9 mouse cellular contexts compared by ENCODE assay signal in genomic region chr5:24597221-24597728, GRCm38 (mm10). TPM values are rescaled to one million over a fixed set of nuclear protein-coding genes. Genes with fewer than 3 reads are reported as not detected.
DNase-seq lines count a peak whose midpoint lies in the region; ATAC-seq and TF ChIP-seq lines count a peak whose summit lies in the region.
"Had no signal": no experiment of that assay in that cellular context is flagged by ENCODE, and none has a peak within 500 bp of the region (broad histone marks: within the 10 kb centered on the region; RNA-seq: fewer than 3 reads in every experiment).

No protein-coding gene starts in this region.

- TF ChIP-seq POLR2A in lung, adult 2 months (IDR thresholded peaks at IDR 0.05; ENCODE audit: borderline replicate concordance, extremely low read depth, low read depth, low read length), result no peak

- TF ChIP-seq CTCF in E14TG2a.4 (conservative IDR thresholded peaks at IDR 0.05; ENCODE audit: low read length), result peak; percentile 79
- peak; percentile 17; the same call in 1 of the 2 replicates for TF ChIP-seq CTCF in lung, adult 2 months (IDR thresholded peaks at IDR 0.05; ENCODE audit: insufficient read depth, low read length)

- WGBS in embryonic facial prominence, embryonic 11.5 days, result 60% methylated on average over 2 of the region's 2 CpGs
- whole genome bisulfite sequencing in kidney, embryonic 15.5 days, result 57% methylated on average over 2 of the region's 2 CpGs
- WGBS in lung, adult 2 months, result 34% methylated on average over 2 of the region's 2 CpGs
- WGBS in neural tube, embryonic 14.5 days, result 32% methylated on average over 2 of the region's 2 CpGs

- H3K4me1 ChIP-seq in E14TG2a.4 (replicated peaks; ENCODE audit: low read depth, low read length), result peaks cover 70% of the 10 kb centered on the region
- peaks cover 3% of the 10 kb centered on the region for H3K4me1 ChIP-seq in embryonic facial prominence, embryonic 11.5 days (ENCODE audit: control insufficient read depth, insufficient read depth, low read length)
- H3K4me1 ChIP-seq in kidney, embryonic 15.5 days, result peaks cover 53% of the 10 kb centered on the region
- H3K4me1 ChIP-seq in lung, adult 2 months (ENCODE audit: control insufficient read depth, insufficient read depth, low read length), result peaks cover 11% of the 10 kb centered on the region
- peaks cover 52% of the 10 kb centered on the region for H3K4me1 ChIP-seq in neural tube, embryonic 14.5 days (ENCODE audit: control insufficient read depth, insufficient read depth, low read length)

- H3K4me2 ChIP-seq in embryonic facial prominence, embryonic 11.5 days (ENCODE audit: low read depth, low read length), result no peak overlapping the region
- H3K4me2 ChIP-seq in kidney, embryonic 15.5 days, result no peak overlapping the region
- peak overlapping the region; percentile 34; the same call in 1 of the 2 replicates for H3K4me2 ChIP-seq in neural tube, embryonic 14.5 days (ENCODE audit: low read depth, low read length)

- H3K4me3 ChIP-seq in E14TG2a.4 (replicated peaks; ENCODE audit: low read length), result no peak overlapping the region
- H3K4me3 ChIP-seq in embryonic facial prominence, embryonic 11.5 days (ENCODE audit: low read depth, low read length), result no peak overlapping the region
- no peak overlapping the region for H3K4me3 ChIP-seq in kidney, embryonic 15.5 days (replicated peaks)
- no peak overlapping the region for H3K4me3 ChIP-seq in lung, adult 2 months (replicated peaks; ENCODE audit: extremely low read depth, low read depth, low read length)
- H3K4me3 ChIP-seq in neural tube, embryonic 14.5 days (ENCODE audit: low read depth, low read length), result peak overlapping the region; percentile 4; the same call in 1 of the 2 replicates

- no peak overlapping the region for H3K27ac ChIP-seq in embryonic facial prominence, embryonic 11.5 days (replicated peaks; ENCODE audit: low read depth, low read length)
- H3K27ac ChIP-seq in kidney, embryonic 15.5 days, result peak overlapping the region; percentile 25; the same call in 1 of the 2 replicates
- peak overlapping the region; percentile 78 for H3K27ac ChIP-seq in neural tube, embryonic 14.5 days (ENCODE audit: low read depth, low read length)

- H3K36me3 ChIP-seq in E14TG2a.4 (ENCODE audit: insufficient read depth, low read length), result peaks cover 29% of the 10 kb centered on the region
- H3K36me3 ChIP-seq in embryonic facial prominence, embryonic 11.5 days (replicated peaks; ENCODE audit: control insufficient read depth, insufficient read depth, low read depth, low read length), result peaks cover 2% of the 10 kb centered on the region
- peaks cover 39% of the 10 kb centered on the region for H3K36me3 ChIP-seq in kidney, embryonic 15.5 days
- H3K36me3 ChIP-seq in neural tube, embryonic 14.5 days (ENCODE audit: control insufficient read depth, insufficient read depth, low read length), result peaks cover 28% of the 10 kb centered on the region

- ATAC-seq in embryonic facial prominence, embryonic 11.5 days (replicated peaks; ENCODE audit: insufficient number of reproducible peaks, low FRiP score, low TSS enrichment, low read depth), result no peak
- no peak for ATAC-seq in kidney, embryonic 15.5 days (replicated peaks; ENCODE audit: low FRiP score)
- peak; percentile 15; the same call in 1 of the 2 replicates for ATAC-seq in neural tube, embryonic 14.5 days (ENCODE audit: low read depth)

- no peak overlapping the region for H3K9ac ChIP-seq in embryonic facial prominence, embryonic 11.5 days (replicated peaks; ENCODE audit: low read length)
- 0 out of 2 replicates have a peak overlapping the region, but pooled peaks have one; percentile 1 for H3K9ac ChIP-seq in kidney, embryonic 15.5 days
- H3K9ac ChIP-seq in neural tube, embryonic 14.5 days (replicated peaks; ENCODE audit: low read depth, low read length), result peak overlapping the region; percentile 29

- peak; percentile 69 for DNase-seq in adrenal gland, postnatal 25 days
- DNase-seq in embryonic facial prominence, embryonic 11.5 days (ENCODE audit: low spot score), result peak; percentile 89
- peak; percentile 63 to 82 for DNase-seq in heart, adult 9 months (ENCODE audit: low spot score in 2 of 2)
- peak; percentile 68 for DNase-seq in lung, adult 2 months
- DNase-seq in thymus, postnatal 4 days, result peak; percentile 79

- H3K9me3 ChIP-seq in E14TG2a.4 (ENCODE audit: low read length), result no peaks in the 10 kb centered on the region
- H3K9me3 ChIP-seq in embryonic facial prominence, embryonic 11.5 days (replicated peaks; ENCODE audit: control insufficient read depth, low read length), result no peaks in the 10 kb centered on the region
- no peaks in the 10 kb centered on the region for H3K9me3 ChIP-seq in kidney, embryonic 15.5 days (replicated peaks)
- no peaks in the 10 kb centered on the region for H3K9me3 ChIP-seq in neural tube, embryonic 14.5 days (ENCODE audit: control insufficient read depth, low read length)
- H3K9me3 ChIP-seq: heart, embryonic 15.5 days had no signal

- H3K27me3 ChIP-seq in E14TG2a.4 (ENCODE audit: insufficient read depth, low read length), result peaks cover 48% of the 10 kb centered on the region
- H3K27me3 ChIP-seq in embryonic facial prominence, embryonic 11.5 days (ENCODE audit: control insufficient read depth, insufficient read depth, low read length), result peaks cover 5% of the 10 kb centered on the region
- H3K27me3 ChIP-seq in kidney, embryonic 15.5 days, result peaks cover 6% of the 10 kb centered on the region; the same call in 1 of the 2 replicates
- H3K27me3 ChIP-seq in neural tube, embryonic 14.5 days (ENCODE audit: control insufficient read depth, insufficient read depth, low read length), result no peaks in the 10 kb centered on the region
- H3K27me3 ChIP-seq: heart, embryonic 15.5 days had no signal

RNA-seq across cellular contexts. Expression of gene Chpf2, which starts 10.7 kb away (rescaled TPM):
- 40.7 and 66.4 TPM in 2 replicates for total RNA-seq in adrenal gland, postnatal 25 days (2021)
- polyA plus RNA-seq in embryonic facial prominence, embryonic 11.5 days (2014; fragmentation: Nextera tagmentation; extraction: Ambion mirVana), result 6.4 and 7.1 TPM in 2 replicates
- 23.2 and 24.7 TPM in 2 replicates for polyA plus RNA-seq in kidney, embryonic 15.5 days (2015; fragmentation: Nextera tagmentation; extraction: Ambion mirVana)
- 39.3 and 47.2 TPM in 2 replicates for polyA plus RNA-seq in lung, adult 2 months (2012; rRNA removed)
- 13.3 and 13.6 TPM in 2 replicates for polyA plus RNA-seq in neural tube, embryonic 14.5 days (2014; fragmentation: Nextera tagmentation; extraction: Ambion mirVana)

RNA-seq across cellular contexts. Expression of gene Abcf2, which starts 20.0 kb away (rescaled TPM):
- 74.1 and 76.8 TPM in 2 replicates for total RNA-seq in adrenal gland, postnatal 25 days (2021)
- polyA plus RNA-seq in embryonic facial prominence, embryonic 11.5 days (2014; fragmentation: Nextera tagmentation; extraction: Ambion mirVana), result 148 and 159 TPM in 2 replicates
- polyA plus RNA-seq in kidney, embryonic 15.5 days (2015; fragmentation: Nextera tagmentation; extraction: Ambion mirVana), result 118 TPM in 2 replicates
- polyA plus RNA-seq in lung, adult 2 months (2012; rRNA removed), result 43.6 and 48.7 TPM in 2 replicates
- polyA plus RNA-seq in neural tube, embryonic 14.5 days (2014; fragmentation: Nextera tagmentation; extraction: Ambion mirVana), result 80.3 and 89.8 TPM in 2 replicates

RNA-seq across cellular contexts. Expression of gene Smarcd3, which starts 26.9 kb away (rescaled TPM):
- total RNA-seq in adrenal gland, postnatal 25 days (2021), result 14.5 and 18.7 TPM in 2 replicates
- polyA plus RNA-seq in embryonic facial prominence, embryonic 11.5 days (2014; fragmentation: Nextera tagmentation; extraction: Ambion mirVana), result 46.2 and 47.1 TPM in 2 replicates
- 26.5 and 33.4 TPM in 2 replicates for polyA plus RNA-seq in kidney, embryonic 15.5 days (2015; fragmentation: Nextera tagmentation; extraction: Ambion mirVana)
- polyA plus RNA-seq in lung, adult 2 months (2012; rRNA removed), result 21.3 and 22.2 TPM in 2 replicates
- polyA plus RNA-seq in neural tube, embryonic 14.5 days (2014; fragmentation: Nextera tagmentation; extraction: Ambion mirVana), result 139 and 179 TPM in 2 replicates

RNA-seq across cellular contexts. Expression of gene 4931409K22Rik, which starts 40.7 kb away (rescaled TPM):
- not detected in 2 replicates for total RNA-seq in adrenal gland, postnatal 25 days (2021)
- polyA plus RNA-seq in embryonic facial prominence, embryonic 11.5 days (2014; fragmentation: Nextera tagmentation; extraction: Ambion mirVana), result not detected in 2 replicates
- 0.23 TPM in 2 replicates for polyA plus RNA-seq in kidney, embryonic 15.5 days (2015; fragmentation: Nextera tagmentation; extraction: Ambion mirVana)
- polyA plus RNA-seq in lung, adult 2 months (2012; rRNA removed), result not detected in 2 replicates
- polyA plus RNA-seq in neural tube, embryonic 14.5 days (2014; fragmentation: Nextera tagmentation; extraction: Ambion mirVana), result 0.14 and 0.16 TPM in 2 replicates
- polyA plus RNA-seq: heart, embryonic 15.5 days had no signal

RNA-seq across cellular contexts. Expression of gene Asb10, which starts 56.5 kb away (rescaled TPM):
- 0.67 TPM in 1 of 2 replicates, not detected in the other for total RNA-seq in adrenal gland, postnatal 25 days (2021)
- polyA plus RNA-seq in embryonic facial prominence, embryonic 11.5 days (2014; fragmentation: Nextera tagmentation; extraction: Ambion mirVana), result 0.24 and 0.36 TPM in 2 replicates
- 0.61 and 0.67 TPM in 2 replicates for polyA plus RNA-seq in kidney, embryonic 15.5 days (2015; fragmentation: Nextera tagmentation; extraction: Ambion mirVana)
- 2.2 and 4.9 TPM in 2 replicates for polyA plus RNA-seq in lung, adult 2 months (2012; rRNA removed)
- polyA plus RNA-seq in neural tube, embryonic 14.5 days (2014; fragmentation: Nextera tagmentation; extraction: Ambion mirVana), result 0.17 and 0.45 TPM in 2 replicates
